Mouse (Mus musculus): ENCODE measurements around the gene Rce1. TPM values are rescaled to one million over a fixed set of nuclear protein-coding genes. Genes with fewer than 3 reads are reported as not detected.
A peak's percentile ranks its signal among the peaks of the same experiment; 100 is the strongest.

The Rce1 gene
- polyA plus RNA-seq, 1 experiment from 2014 or later, result 48.5 TPM

DNA sequence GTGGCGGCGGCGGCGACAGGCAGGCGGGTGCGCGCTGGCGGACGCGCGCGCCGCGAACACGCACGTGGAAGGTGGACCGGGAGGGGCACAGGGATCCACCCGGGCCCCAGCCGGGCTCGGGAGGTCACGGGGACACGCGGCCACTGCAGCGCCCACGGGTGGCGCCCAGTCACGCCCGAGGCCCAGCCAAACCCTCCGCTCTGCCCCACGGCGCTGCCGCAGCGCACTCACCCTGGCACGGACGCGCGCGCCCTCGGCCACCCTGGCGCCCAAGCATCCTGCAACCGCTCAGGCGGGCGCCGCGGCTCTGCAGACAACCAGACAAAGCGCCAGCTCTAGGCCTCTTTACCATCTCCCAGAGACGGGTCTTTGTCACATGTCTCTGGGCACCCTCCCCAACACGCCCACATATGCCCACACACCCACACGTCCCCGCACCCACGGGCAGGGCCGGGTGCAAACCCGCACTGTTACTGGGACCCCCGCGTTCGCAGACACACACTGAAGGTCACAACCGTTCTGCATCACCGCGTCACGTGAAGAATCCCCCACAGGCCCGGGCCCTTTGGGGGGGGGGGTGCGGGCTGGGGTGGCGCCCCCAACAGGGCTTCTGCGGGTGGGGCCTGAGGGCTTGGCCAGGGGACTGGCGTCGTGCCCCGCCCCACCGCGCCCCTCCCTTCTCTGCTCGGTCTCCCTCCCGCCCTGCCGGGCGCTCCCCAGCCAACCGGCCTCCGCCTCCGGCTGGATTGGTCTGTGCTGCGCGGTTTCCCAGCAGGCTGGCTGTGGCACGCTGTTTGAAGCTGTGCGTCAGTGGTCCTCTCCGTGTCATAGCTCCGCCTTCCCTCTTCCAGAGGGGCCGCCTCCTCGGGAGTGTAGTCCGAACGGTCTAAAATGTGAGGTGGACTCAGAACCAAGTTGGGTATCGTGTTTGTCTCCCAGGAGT lies 10.0 kb downstream of the Rce1 start, which contains the start of gene Lrfn4:
Lrfn4 (minus strand) TSS at position 517 of the 943 bp plus-strand sequence.
- DNase-seq (peak; percentile 94), ATAC-seq (ENCODE audit: low FRiP score, low TSS enrichment) (peak; percentile 92)
- under 1% methylated on average over 82 of the region's 87 CpGs for WGBS
- Histone ChIP-seq H3K36me3 (ENCODE audit: control insufficient read depth, insufficient read depth, low read length) (peaks cover 36% of the 10 kb centered on the region), H3K4me2 (ENCODE audit: low read length) (peak within 1 kb of the TSS; percentile 83), H3K9ac (replicated peaks; ENCODE audit: low read length) (peak within 1 kb of the TSS; percentile 98), H3K4me1 (ENCODE audit: control insufficient read depth, insufficient read depth, low read length) (peaks cover 12% of the 10 kb centered on the region), H3K27me3 (ENCODE audit: control insufficient read depth, insufficient read depth, low read length) (no peaks in the 10 kb centered on the region), H3K9me3 (ENCODE audit: control insufficient read depth, low read length) (no peaks in the 10 kb centered on the region), H3K27ac (replicated peaks; ENCODE audit: low read depth, low read length) (peak within 1 kb of the TSS; percentile 94), H3K4me3 (replicated peaks; ENCODE audit: low read depth, low read length) (peak within 1 kb of the TSS; percentile 89)

DNA sequence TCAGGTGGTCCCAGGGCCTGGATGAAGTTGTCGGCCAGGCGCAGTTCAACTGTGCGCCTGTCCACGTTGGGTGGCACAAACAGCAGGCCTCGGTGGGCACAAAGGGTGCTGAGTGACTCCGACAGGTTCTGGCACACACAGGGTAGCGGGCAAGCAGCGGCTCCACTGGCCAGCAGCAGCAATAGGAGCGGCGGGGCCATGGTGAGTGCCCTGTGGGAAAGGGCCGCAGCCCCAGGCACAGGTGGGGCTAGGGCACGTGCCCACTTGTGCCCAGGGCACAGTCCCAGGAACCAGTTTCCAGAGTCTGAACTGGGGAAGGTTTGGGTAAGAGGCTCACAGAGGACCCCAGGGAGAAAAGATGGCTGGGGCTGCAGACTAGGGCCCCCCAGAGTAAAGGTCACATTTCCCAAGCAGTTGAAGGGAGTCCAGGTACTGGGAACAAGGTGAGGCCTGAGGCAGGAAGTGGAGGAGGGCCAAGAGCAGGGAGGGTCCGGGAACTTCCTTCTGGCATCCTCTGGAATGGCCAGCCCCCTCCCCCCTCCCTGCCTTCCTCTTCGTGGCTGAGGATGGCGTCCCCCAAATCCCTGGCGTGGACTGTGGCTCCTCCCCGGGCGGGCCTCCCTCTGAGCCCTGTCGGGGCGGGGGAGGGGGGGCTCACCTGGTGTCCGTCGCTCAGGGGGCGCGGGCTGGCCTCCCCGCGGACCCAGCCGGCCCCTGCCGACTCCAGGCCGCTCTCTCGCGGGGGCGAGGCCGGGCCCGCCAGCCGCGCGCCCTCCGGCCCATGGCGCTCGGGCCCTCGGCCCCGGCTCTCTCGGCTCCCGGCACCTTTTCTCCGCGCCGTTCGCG lies 10.9 kb downstream of the Rce1 start:
- Histone ChIP-seq H3K4me2 (ENCODE audit: low read length) (peak overlapping the region; percentile 83), H3K4me1 (ENCODE audit: control insufficient read depth, insufficient read depth, low read length) (peaks cover 12% of the 10 kb centered on the region), H3K27me3 (ENCODE audit: control insufficient read depth, insufficient read depth, low read length) (no peaks in the 10 kb centered on the region), H3K9ac (replicated peaks; ENCODE audit: low read length) (peak overlapping the region; percentile 98), H3K27ac (replicated peaks; ENCODE audit: low read depth, low read length) (peak overlapping the region; percentile 94), H3K9me3 (ENCODE audit: control insufficient read depth, low read length) (no peaks in the 10 kb centered on the region), H3K4me3 (replicated peaks; ENCODE audit: low read depth, low read length) (peak overlapping the region; percentile 89), H3K36me3 (ENCODE audit: control insufficient read depth, insufficient read depth, low read length) (peaks cover 33% of the 10 kb centered on the region)
- ATAC-seq (ENCODE audit: low FRiP score, low TSS enrichment), result peak; percentile 7; the same call in 1 of the 2 replicates
- peak; percentile 64 for DNase-seq
- WGBS, result 19% methylated on average over 45 of the region's 49 CpGs

GRCm38 (mm10) chr19:4613464-4614304 lies 11.8 kb downstream of the Rce1 start:
- no peak overlapping the region for H3K27ac ChIP-seq (replicated peaks; ENCODE audit: low read depth, low read length)
- no peaks in the 10 kb centered on the region for H3K9me3 ChIP-seq (ENCODE audit: control insufficient read depth, low read length)
- H3K9ac ChIP-seq (replicated peaks; ENCODE audit: low read length), result peak overlapping the region; percentile 98; the same call in 1 of the 2 replicates
- DNase-seq, result no peak
- peaks cover 12% of the 10 kb centered on the region for H3K4me1 ChIP-seq (ENCODE audit: control insufficient read depth, insufficient read depth, low read length)
- peaks cover 33% of the 10 kb centered on the region for H3K36me3 ChIP-seq (ENCODE audit: control insufficient read depth, insufficient read depth, low read length)
- H3K4me3 ChIP-seq (replicated peaks; ENCODE audit: low read depth, low read length), result peak overlapping the region; percentile 89
- no peaks in the 10 kb centered on the region for H3K27me3 ChIP-seq (ENCODE audit: control insufficient read depth, insufficient read depth, low read length)
- no peak for ATAC-seq (ENCODE audit: low FRiP score, low TSS enrichment)
- 89% methylated on average over 33 of the region's 33 CpGs for WGBS
- peak overlapping the region; percentile 83 for H3K4me2 ChIP-seq (ENCODE audit: low read length)

DNA sequence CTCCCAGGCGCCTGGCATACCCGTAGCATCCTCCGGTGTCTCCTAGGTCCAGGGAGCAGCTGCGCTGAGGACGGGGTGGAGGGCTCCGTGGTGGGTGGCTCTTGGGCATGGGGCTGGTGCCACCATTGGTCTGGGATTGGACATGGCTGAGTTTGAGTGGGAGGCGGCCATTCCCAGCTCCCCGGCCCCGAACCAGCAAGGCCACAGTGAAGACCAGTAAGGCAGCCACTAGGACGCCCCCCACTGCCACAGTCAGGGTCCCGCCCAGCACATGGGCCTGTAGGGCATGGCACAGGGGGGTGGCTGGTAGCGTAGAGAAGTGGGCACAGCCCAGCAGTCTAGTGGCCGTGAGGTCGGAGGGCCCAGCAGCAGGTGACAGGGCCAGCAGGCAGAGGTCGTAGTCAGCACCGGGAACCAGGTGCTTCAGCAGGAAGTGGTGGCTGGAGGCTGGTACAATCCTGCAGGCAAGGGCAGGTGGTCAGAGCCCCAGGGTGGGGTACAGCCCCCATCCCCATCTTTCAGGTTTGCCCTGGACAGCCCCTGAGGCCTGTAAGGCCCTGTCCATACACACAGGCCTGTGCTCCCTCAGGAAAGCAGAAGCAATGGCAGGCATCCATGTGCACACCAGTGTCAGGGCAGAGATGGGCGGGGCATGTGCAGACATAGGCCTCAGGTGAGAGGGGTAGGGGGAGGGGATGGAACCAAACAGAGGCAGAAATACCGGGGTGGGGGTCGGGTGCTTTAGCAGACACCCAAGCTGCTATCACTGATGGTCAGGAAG lies 13.1 kb downstream of the Rce1 start:
- no peak for DNase-seq

GRCm38 (mm10) chr19:4610109-4610508 lies 15.3 kb downstream of the Rce1 start:
- no peaks in the 10 kb centered on the region for H3K9me3 ChIP-seq (ENCODE audit: control insufficient read depth, low read length)
- WGBS, result 73% methylated on average over 4 of the region's 4 CpGs
- DNase-seq, result no peak
- peaks cover 33% of the 10 kb centered on the region for H3K36me3 ChIP-seq (ENCODE audit: control insufficient read depth, insufficient read depth, low read length)
- H3K4me1 ChIP-seq (ENCODE audit: control insufficient read depth, insufficient read depth, low read length), result peaks cover 12% of the 10 kb centered on the region
- no peak overlapping the region for H3K9ac ChIP-seq (replicated peaks; ENCODE audit: low read length)
- H3K27ac ChIP-seq (replicated peaks; ENCODE audit: low read depth, low read length), result no peak overlapping the region
- no peaks in the 10 kb centered on the region for H3K27me3 ChIP-seq (ENCODE audit: control insufficient read depth, insufficient read depth, low read length)
- H3K4me3 ChIP-seq (replicated peaks; ENCODE audit: low read depth, low read length), result no peak overlapping the region
- no peak for ATAC-seq (ENCODE audit: low FRiP score, low TSS enrichment)
- H3K4me2 ChIP-seq (ENCODE audit: low read length), result no peak overlapping the region

More for the DNA sequence above, 13.1 kb downstream of the Rce1 start:
- Histone ChIP-seq H3K9me3 (ENCODE audit: control insufficient read depth, low read length) (no peaks in the 10 kb centered on the region), H3K4me1 (ENCODE audit: control insufficient read depth, insufficient read depth, low read length) (peaks cover 12% of the 10 kb centered on the region), H3K9ac (replicated peaks; ENCODE audit: low read length) (no peak overlapping the region), H3K36me3 (ENCODE audit: control insufficient read depth, insufficient read depth, low read length) (peaks cover 33% of the 10 kb centered on the region), H3K27ac (replicated peaks; ENCODE audit: low read depth, low read length) (no peak overlapping the region), H3K4me2 (ENCODE audit: low read length) (no peak overlapping the region), H3K4me3 (replicated peaks; ENCODE audit: low read depth, low read length) (no peak overlapping the region), H3K27me3 (ENCODE audit: control insufficient read depth, insufficient read depth, low read length) (no peaks in the 10 kb centered on the region)
- WGBS, result 94% methylated on average over 19 of the region's 19 CpGs
- no peak for ATAC-seq (ENCODE audit: low FRiP score, low TSS enrichment)

DNA sequence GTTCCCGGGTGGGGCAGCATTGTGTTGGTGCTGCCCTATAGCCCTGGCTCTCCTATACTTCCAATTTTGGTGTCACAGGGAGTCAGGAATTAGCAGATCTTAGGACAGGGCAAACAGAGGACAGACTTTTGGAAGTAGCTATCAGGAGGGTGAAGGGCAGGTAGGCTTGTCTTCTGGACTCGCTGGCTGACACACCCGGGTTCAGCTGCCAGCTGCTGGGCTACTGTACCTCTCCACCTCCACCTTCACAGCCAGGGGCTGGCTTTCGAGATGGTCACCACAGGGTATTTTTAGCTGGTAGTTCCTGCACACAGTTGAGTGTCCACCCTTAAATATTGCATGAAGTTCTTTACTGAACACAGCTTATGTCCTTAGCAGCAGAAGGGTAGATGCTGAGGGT lies 16.9 kb downstream of the Rce1 start:
- 88% methylated on average over 4 of the region's 4 CpGs for WGBS

GRCm38 (mm10) chr19:4607406-4607805 lies 18.0 kb downstream of the Rce1 start:
- Histone ChIP-seq H3K36me3 (ENCODE audit: control insufficient read depth, insufficient read depth, low read length) (peaks cover 17% of the 10 kb centered on the region), H3K4me3 (replicated peaks; ENCODE audit: low read depth, low read length) (no peak overlapping the region), H3K27me3 (ENCODE audit: control insufficient read depth, insufficient read depth, low read length) (no peaks in the 10 kb centered on the region), H3K9me3 (ENCODE audit: control insufficient read depth, low read length) (no peaks in the 10 kb centered on the region), H3K27ac (replicated peaks; ENCODE audit: low read depth, low read length) (no peak overlapping the region), H3K4me2 (ENCODE audit: low read length) (no peak overlapping the region), H3K4me1 (ENCODE audit: control insufficient read depth, insufficient read depth, low read length) (no peaks in the 10 kb centered on the region), H3K9ac (replicated peaks; ENCODE audit: low read length) (no peak overlapping the region)
- 90% methylated on average over 12 of the region's 12 CpGs for WGBS
- no peak for DNase-seq
- no peak for ATAC-seq (ENCODE audit: low FRiP score, low TSS enrichment)

More for the DNA sequence above, 16.9 kb downstream of the Rce1 start:
- Histone ChIP-seq H3K27ac (replicated peaks; ENCODE audit: low read depth, low read length) (no peak overlapping the region), H3K4me1 (ENCODE audit: control insufficient read depth, insufficient read depth, low read length) (peaks cover 2% of the 10 kb centered on the region; the same call in 1 of the 2 replicates), H3K4me3 (replicated peaks; ENCODE audit: low read depth, low read length) (no peak overlapping the region), H3K27me3 (ENCODE audit: control insufficient read depth, insufficient read depth, low read length) (no peaks in the 10 kb centered on the region), H3K9me3 (ENCODE audit: control insufficient read depth, low read length) (no peaks in the 10 kb centered on the region), H3K9ac (replicated peaks; ENCODE audit: low read length) (no peak overlapping the region), H3K36me3 (ENCODE audit: control insufficient read depth, insufficient read depth, low read length) (peaks cover 28% of the 10 kb centered on the region), H3K4me2 (ENCODE audit: low read length) (no peak overlapping the region)
- DNase-seq (no peak), ATAC-seq (ENCODE audit: low FRiP score, low TSS enrichment) (no peak)
